Mouse (Mus musculus) myocyte (in vitro differentiated cells): Measurements from ENCODE around the gene Ncl. TPM values are rescaled to one million over a fixed set of nuclear protein-coding genes. Genes with fewer than 3 reads are reported as not detected.

Experiments used
- H3K27me3 ChIP-seq: one replicate; pipeline ENCODE4 v1.6.1; 2011; ENCODE audit not compliant: control insufficient read depth, insufficient read depth, insufficient read length
- H3K36me3 ChIP-seq: one replicate; pipeline ENCODE4 v1.6.1; 2011; ENCODE audit not compliant: control insufficient read depth, insufficient read depth
- H3K4me2 ChIP-seq: one replicate; pipeline ENCODE4 v1.6.1; 2011; ENCODE audit warnings: low read depth, control low read depth
- H3K4me3 ChIP-seq: one replicate; pipeline ENCODE4 v1.5.1; 2011; ENCODE audit warnings: mild to moderate bottlenecking, control low read depth, moderate library complexity
- H3K79me2 ChIP-seq: one replicate; pipeline ENCODE4 v1.6.1; 2011; ENCODE audit not compliant: control insufficient read depth, insufficient read depth
- H3ac ChIP-seq: one replicate; pipeline ENCODE4 v1.6.1; 2011; ENCODE audit not compliant: control insufficient read depth, insufficient read length
- CEBPB ChIP-seq: IDR thresholded peaks from 2 replicates; pipeline ENCODE4 v1.6.1; 2011; ENCODE audit warnings: mild to moderate bottlenecking, moderate library complexity; ENCODE audit not compliant: poor library complexity, insufficient read depth, severe bottlenecking
- E2F4 ChIP-seq: IDR thresholded peaks from one replicate; pipeline ENCODE4 v1.6.1; 2011; ENCODE audit warnings: mild to moderate bottlenecking, control low read depth, moderate library complexity; ENCODE audit not compliant: insufficient read depth
- MAX ChIP-seq: IDR thresholded peaks from one replicate; pipeline ENCODE4 v1.6.1; 2011; ENCODE audit warnings: low read depth, mild to moderate bottlenecking, control low read depth
- MYOD1 ChIP-seq, 3 experiments: IDR thresholded peaks; one replicate each; pipeline ENCODE4 v1.6.1; 2011; ENCODE audit warnings: control low read depth in 2 of 3, low read depth in 2 of 3, mild to moderate bottlenecking in 2 of 3, moderate library complexity in 1 of 3; ENCODE audit not compliant: insufficient read length in 2 of 3, control insufficient read depth in 1 of 3
- MYOG ChIP-seq, 3 experiments: IDR thresholded peaks; one replicate each; pipeline ENCODE4 v1.6.1; 2011; ENCODE audit warnings: control low read depth in 2 of 3, low read depth in 2 of 3, mild to moderate bottlenecking in 2 of 3; ENCODE audit not compliant: insufficient read length in 2 of 3, control insufficient read depth in 1 of 3, insufficient read depth in 1 of 3
- POLR2A ChIP-seq: IDR thresholded peaks from one replicate; pipeline ENCODE4 v1.6.1; 2011; ENCODE audit warnings: low read depth, mild to moderate bottlenecking, control low read depth, moderate library complexity; ENCODE audit not compliant: insufficient read length
- POLR2AphosphoS2 ChIP-seq: IDR thresholded peaks from one replicate; pipeline ENCODE4 v1.6.1; 2011; ENCODE audit warnings: low read depth, control low read depth; ENCODE audit not compliant: insufficient read length
- REST ChIP-seq: IDR thresholded peaks from one replicate; pipeline ENCODE4 v1.6.1; 2011; ENCODE audit warnings: mild to moderate bottlenecking, control low read depth, moderate library complexity; ENCODE audit not compliant: insufficient read depth, insufficient read length
- SRF ChIP-seq: IDR thresholded peaks from one replicate; pipeline ENCODE4 v1.6.1; 2011; ENCODE audit warnings: low read depth; ENCODE audit not compliant: control insufficient read depth, insufficient read length
- TCF12 ChIP-seq: IDR thresholded peaks from one replicate; pipeline ENCODE4 v1.6.1; 2011; ENCODE audit warnings: mild to moderate bottlenecking, control low read depth; ENCODE audit not compliant: poor library complexity, insufficient read depth, severe bottlenecking
- TCF3 ChIP-seq: IDR thresholded peaks from one replicate; pipeline ENCODE4 v1.6.1; 2011; ENCODE audit warnings: low read depth, control low read depth; ENCODE audit not compliant: insufficient read length
- USF1 ChIP-seq: IDR thresholded peaks from one replicate; pipeline ENCODE4 v1.6.1; 2011; ENCODE audit warnings: low read depth, mild to moderate bottlenecking, control low read depth, moderate library complexity
- polyA plus RNA-seq: library from polyadenylated mRNA; unstranded; fragments of >200 nt; fragmentation: generic; extraction: Trizol; gene quantifications from one replicate; pipeline ENCODE4 v1.2.1, GENCODE M21; 2012; ENCODE audit warnings: missing spikeins

The Ncl gene
- polyA plus RNA-seq, 1 experiment, result 131 TPM

- no peaks in the 10 kb centered on the region for H3K79me2 ChIP-seq
- TF ChIP-seq TCF12, result no peak
- no peak for TF ChIP-seq POLR2A
- no peak for TF ChIP-seq MYOD1 (IDR thresholded peaks at IDR 0.05; ENCODE audit: control insufficient read depth in 1 of 3, insufficient read length in 2 of 3, low read depth in 2 of 3)
- TF ChIP-seq CEBPB, result no peak
- no peak for TF ChIP-seq E2F4
- TF ChIP-seq REST, result no peak
- no peak for TF ChIP-seq MYOG (IDR thresholded peaks at IDR 0.05; ENCODE audit: control insufficient read depth in 1 of 3, insufficient read depth in 1 of 3, insufficient read length in 2 of 3, low read depth in 2 of 3)
- TF ChIP-seq USF1, result no peak
- no peak for TF ChIP-seq POLR2AphosphoS2
- no peak for TF ChIP-seq MAX
- TF ChIP-seq TCF3, result no peak
- TF ChIP-seq SRF, result no peak
- H3K4me3 ChIP-seq, result no peak overlapping the region
- H3K4me2 ChIP-seq, result no peak overlapping the region
- peaks cover 6% of the 10 kb centered on the region for H3K27me3 ChIP-seq
- no peak overlapping the region for H3ac ChIP-seq
- H3K36me3 ChIP-seq, result no peaks in the 10 kb centered on the region
Measured at GRCm38 (mm10) chr1:86381027-86381426, 21.8 kb upstream of the Ncl start.

DNA sequence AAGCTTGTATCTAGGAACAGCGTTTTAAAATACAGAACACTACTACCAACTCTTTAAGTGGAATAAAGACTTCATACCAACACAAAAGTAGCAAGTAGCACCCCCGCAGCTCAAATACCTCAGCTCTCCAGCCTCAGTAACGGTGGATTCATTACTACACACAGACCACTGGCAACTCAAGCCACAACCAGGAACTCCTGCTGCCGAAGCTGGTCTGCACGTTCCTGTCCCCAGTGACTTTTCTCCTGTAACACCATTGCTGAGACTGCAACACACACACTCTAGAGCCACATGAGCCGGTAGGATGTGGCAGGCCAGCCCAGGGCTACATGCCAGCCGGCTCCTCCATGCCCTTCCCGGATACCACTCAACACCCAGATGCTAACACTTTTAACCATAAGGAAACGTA, 20.0 kb upstream of the Ncl start:
- Histone ChIP-seq H3K4me3 (no peak overlapping the region), H3K27me3 (peaks cover 6% of the 10 kb centered on the region), H3K4me2 (peak overlapping the region; percentile 30), H3K36me3 (no peaks in the 10 kb centered on the region), H3K79me2 (no peaks in the 10 kb centered on the region), H3ac (no peak overlapping the region)
- TF ChIP-seq CEBPB, result no peak
- no peak for TF ChIP-seq E2F4
- no peak for TF ChIP-seq SRF
- TF ChIP-seq POLR2A, result no peak
- no peak for TF ChIP-seq TCF3
- TF ChIP-seq MYOD1 (IDR thresholded peaks at IDR 0.05; ENCODE audit: control insufficient read depth in 1 of 3, insufficient read length in 2 of 3, low read depth in 2 of 3), result no peak
- TF ChIP-seq POLR2AphosphoS2, result no peak
- TF ChIP-seq USF1, result no peak
- no peak for TF ChIP-seq TCF12
- no peak for TF ChIP-seq REST
- TF ChIP-seq MAX, result no peak
- TF ChIP-seq MYOG (IDR thresholded peaks at IDR 0.05; ENCODE audit: control insufficient read depth in 1 of 3, insufficient read depth in 1 of 3, insufficient read length in 2 of 3, low read depth in 2 of 3), result no peak

GRCm38 (mm10) chr1:86378662-86379061, 19.5 kb upstream of the Ncl start:
- no peak for TF ChIP-seq E2F4
- no peak for TF ChIP-seq CEBPB
- TF ChIP-seq REST, result no peak
- TF ChIP-seq MYOG (IDR thresholded peaks at IDR 0.05; ENCODE audit: control insufficient read depth in 1 of 3, insufficient read depth in 1 of 3, insufficient read length in 2 of 3, low read depth in 2 of 3), result no peak
- no peak for TF ChIP-seq SRF
- peaks cover 6% of the 10 kb centered on the region for H3K27me3 ChIP-seq
- no peaks in the 10 kb centered on the region for H3K79me2 ChIP-seq
- H3ac ChIP-seq, result no peak overlapping the region
- no peak overlapping the region for H3K4me2 ChIP-seq
- H3K36me3 ChIP-seq, result no peaks in the 10 kb centered on the region
- H3K4me3 ChIP-seq, result no peak overlapping the region

- H3K36me3 ChIP-seq, result no peaks in the 10 kb centered on the region
- H3K27me3 ChIP-seq, result no peaks in the 10 kb centered on the region
- H3K4me2 ChIP-seq, result no peak overlapping the region
- no peak for TF ChIP-seq TCF12
- no peak for TF ChIP-seq E2F4
- no peak for TF ChIP-seq USF1
- no peak overlapping the region for H3K4me3 ChIP-seq
- no peak overlapping the region for H3ac ChIP-seq
- H3K79me2 ChIP-seq, result no peaks in the 10 kb centered on the region
Measured at GRCm38 (mm10) chr1:86376354-86376753, 17.2 kb upstream of the Ncl start.

GRCm38 (mm10) chr1:86371997-86372396, 12.8 kb upstream of the Ncl start:
- Histone ChIP-seq H3K4me3 (no peak overlapping the region), H3ac (no peak overlapping the region), H3K36me3 (no peaks in the 10 kb centered on the region), H3K79me2 (no peaks in the 10 kb centered on the region), H3K4me2 (no peak overlapping the region), H3K27me3 (no peaks in the 10 kb centered on the region)
- no peak for TF ChIP-seq TCF3
- TF ChIP-seq MYOD1 (IDR thresholded peaks at IDR 0.05; ENCODE audit: control insufficient read depth in 1 of 3, insufficient read length in 2 of 3, low read depth in 2 of 3), result peak in 1 of 3 experiments; percentile 10

DNA sequence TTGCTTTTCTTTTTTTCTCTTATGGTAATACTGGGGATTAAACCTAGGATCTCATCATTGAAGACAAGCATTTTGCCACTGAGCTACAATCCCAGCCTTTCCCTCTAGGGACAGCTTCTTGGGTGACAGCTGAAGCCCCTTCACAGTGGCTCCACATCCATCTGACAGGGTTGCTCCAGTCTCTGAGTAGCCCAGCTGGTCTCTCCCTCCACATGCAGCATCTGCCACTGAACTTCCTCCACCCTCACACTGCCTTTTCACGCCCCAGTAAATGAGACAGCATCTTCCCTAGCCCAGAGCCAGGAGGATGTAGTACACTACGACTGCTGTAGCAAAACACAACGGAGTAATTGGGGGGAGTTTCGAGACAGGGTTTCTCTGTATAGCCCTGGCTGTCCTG, 8.9 kb upstream of the Ncl start:
- TF ChIP-seq POLR2A (no peak), MAX (no peak), USF1 (no peak), POLR2AphosphoS2 (no peak), CEBPB (no peak), REST (no peak), TCF12 (no peak), MYOD1 (IDR thresholded peaks at IDR 0.05; ENCODE audit: control insufficient read depth in 1 of 3, insufficient read length in 2 of 3, low read depth in 2 of 3) (no peak), MYOG (IDR thresholded peaks at IDR 0.05; ENCODE audit: control insufficient read depth in 1 of 3, insufficient read depth in 1 of 3, insufficient read length in 2 of 3, low read depth in 2 of 3) (no peak), E2F4 (no peak), SRF (no peak), TCF3 (no peak)
- no peaks in the 10 kb centered on the region for H3K79me2 ChIP-seq
- no peaks in the 10 kb centered on the region for H3K36me3 ChIP-seq
- no peak overlapping the region for H3K4me2 ChIP-seq
- no peak overlapping the region for H3K4me3 ChIP-seq
- H3K27me3 ChIP-seq, result no peaks in the 10 kb centered on the region
- no peak overlapping the region for H3ac ChIP-seq
